Mouse (Mus musculus) CH12.LX (cell line): Measurements from ENCODE around the gene Olfr218. TPM values are rescaled to one million over a fixed set of nuclear protein-coding genes. Genes with fewer than 3 reads are reported as not detected.

Experiments used
- DNase-seq: peaks from one replicate; pipeline ENCODE4 v3.0.0-alpha.2; 2013; ENCODE audit errors: extremely low read depth
- H3K27ac ChIP-seq: 2 replicates; pipeline ENCODE4 v1.5.1; 2012; ENCODE audit warnings: low read depth, mild to moderate bottlenecking, control low read depth, moderate library complexity; ENCODE audit not compliant: insufficient read depth
- H3K27me3 ChIP-seq: replicated peaks from 2 replicates; pipeline ENCODE3; 2012; ENCODE audit warnings: inconsistent platforms
- H3K36me3 ChIP-seq, 2 experiments: replicated peaks in 1 of 2; 2 replicates each; pipeline versions ENCODE3 to v1.6.1; 2012; ENCODE audit warnings: inconsistent platforms in 1 of 2, low read length in 1 of 2, mild to moderate bottlenecking in 1 of 2, mixed read lengths in 1 of 2, moderate library complexity in 1 of 2; ENCODE audit not compliant: control insufficient read depth in 1 of 2, insufficient read depth in 1 of 2
- H3K4me1 ChIP-seq, 2 experiments: 2 replicates each; pipeline ENCODE4 v1.6.1; 2012; ENCODE audit warnings: inconsistent platforms in 1 of 2, moderate library complexity in 1 of 2; ENCODE audit not compliant: insufficient read depth in 2 of 2, control insufficient read depth in 1 of 2
- H3K4me2 ChIP-seq: 2 replicates; pipeline ENCODE4 v1.6.1; 2012; ENCODE audit warnings: low read depth, mild to moderate bottlenecking, control low read depth; ENCODE audit not compliant: poor library complexity, insufficient read depth, severe bottlenecking
- H3K4me3 ChIP-seq, 3 experiments: fragments of 150-350 bp in 1 of 3; sonication (generic) in 1 of 3; replicated peaks in 1 of 3; 2 replicates each; pipeline versions ENCODE3 to v1.5.1; 2011 to 2012; ENCODE audit warnings: low read depth in 2 of 3, low read length in 2 of 3, mild to moderate bottlenecking in 2 of 3, moderate library complexity in 2 of 3, control low read depth in 1 of 3, improper control_type of control experiment in 1 of 3, inconsistent platforms in 1 of 3, mixed read lengths in 1 of 3; ENCODE audit not compliant: poor library complexity in 1 of 3
- H3K79me2 ChIP-seq: replicated peaks from 2 replicates; pipeline ENCODE4 v1.6.1; 2012; ENCODE audit warnings: mild to moderate bottlenecking, moderate library complexity; ENCODE audit not compliant: control insufficient read depth, poor library complexity, insufficient read depth, severe bottlenecking; ENCODE audit errors: extremely low read depth
- H3K9ac ChIP-seq: 2 replicates; pipeline ENCODE4 v1.6.1; 2012; ENCODE audit warnings: low read depth, mild to moderate bottlenecking, control low read depth, moderate library complexity; ENCODE audit not compliant: insufficient read depth
- H3K9me3 ChIP-seq: replicated peaks from 2 replicates; pipeline ENCODE3; 2012; ENCODE audit warnings: low read length, inconsistent platforms, mixed read lengths
- CHD2 ChIP-seq: IDR thresholded peaks from 2 replicates; pipeline ENCODE4 v1.6.1; 2011; ENCODE audit warnings: low read length, improper control_type of control experiment
- CTCF ChIP-seq, 2 experiments: IDR thresholded peaks in 1 of 2; conservative IDR thresholded peaks in 1 of 2; 2 replicates each; pipeline ENCODE4 v1.5.1; 2011 to 2012; ENCODE audit warnings: low read depth in 2 of 2, low read length in 2 of 2, improper control_type of control experiment in 1 of 2, inconsistent platforms in 1 of 2, mild to moderate bottlenecking in 1 of 2, moderate library complexity in 1 of 2
- E2F4 ChIP-seq: IDR thresholded peaks from 2 replicates; pipeline ENCODE4 v1.6.1; 2011; ENCODE audit warnings: low read depth, low read length, improper control_type of control experiment; ENCODE audit not compliant: insufficient replicate concordance
- EP300 ChIP-seq: IDR thresholded peaks from 2 replicates; pipeline ENCODE4 v1.6.1; 2011; ENCODE audit warnings: low read length, improper control_type of control experiment
- GABPA ChIP-seq: IDR thresholded peaks from 2 replicates; pipeline ENCODE4 v1.6.1; 2012; ENCODE audit warnings: low read depth, low read length, improper control_type of control experiment, inconsistent platforms; ENCODE audit not compliant: insufficient replicate concordance
- HCFC1 ChIP-seq: IDR thresholded peaks from 2 replicates; pipeline ENCODE4 v1.6.1; 2012; ENCODE audit warnings: low read depth, mild to moderate bottlenecking, inconsistent platforms, low read length, improper control_type of control experiment
- IRF4 ChIP-seq: IDR thresholded peaks from 2 replicates; pipeline ENCODE4 v1.6.1; 2014; ENCODE audit warnings: low read depth, mild to moderate bottlenecking, inconsistent platforms, low read length, improper control_type of control experiment
- JUND ChIP-seq: conservative IDR thresholded peaks from 2 replicates; pipeline ENCODE4 v1.6.1; 2011; ENCODE audit warnings: low read depth, low read length, improper control_type of control experiment
- MAFK ChIP-seq: IDR thresholded peaks from 2 replicates; pipeline ENCODE4 v1.6.1; 2011; ENCODE audit warnings: low read length, improper control_type of control experiment; ENCODE audit not compliant: insufficient replicate concordance
- MAX ChIP-seq: IDR thresholded peaks from 2 replicates; pipeline ENCODE4 v1.6.1; 2011; ENCODE audit warnings: low read length, improper control_type of control experiment
- MAZ ChIP-seq: IDR thresholded peaks from 2 replicates; pipeline ENCODE4 v1.6.1; 2012; ENCODE audit warnings: low read depth, mild to moderate bottlenecking, inconsistent platforms, low read length, improper control_type of control experiment, moderate library complexity
- MEF2A ChIP-seq: IDR thresholded peaks from 2 replicates; pipeline ENCODE4 v1.6.1; 2014; ENCODE audit warnings: low read depth, mild to moderate bottlenecking, inconsistent platforms, low read length, improper control_type of control experiment, borderline replicate concordance
- MXI1 ChIP-seq: IDR thresholded peaks from 2 replicates; pipeline ENCODE4 v1.6.1; 2011; ENCODE audit warnings: mild to moderate bottlenecking, low read depth, low read length, improper control_type of control experiment
- MYC ChIP-seq: IDR thresholded peaks from 2 replicates; pipeline ENCODE4 v1.6.1; 2011; ENCODE audit warnings: low read depth, mild to moderate bottlenecking, improper control_type of control experiment, low read length
- NELFE ChIP-seq: IDR thresholded peaks from 2 replicates; pipeline ENCODE4 v1.6.1; 2011; ENCODE audit warnings: low read depth, low read length, improper control_type of control experiment
- PAX5 ChIP-seq: IDR thresholded peaks from 2 replicates; pipeline ENCODE4 v1.6.1; 2012; ENCODE audit warnings: low read length, inconsistent platforms, mixed read lengths
- POLR2A ChIP-seq: IDR thresholded peaks from 2 replicates; pipeline ENCODE4 v1.6.1; 2011; ENCODE audit warnings: low read depth, mild to moderate bottlenecking, improper control_type of control experiment, low read length
- POLR2AphosphoS2 ChIP-seq: IDR thresholded peaks from 2 replicates; pipeline ENCODE4 v1.6.1; 2011; ENCODE audit warnings: low read depth, low read length, improper control_type of control experiment
- SMC3 ChIP-seq: IDR thresholded peaks from 2 replicates; pipeline ENCODE4 v1.6.1; 2011; ENCODE audit warnings: low read depth, low read length, improper control_type of control experiment
- TBP ChIP-seq: conservative IDR thresholded peaks from 2 replicates; pipeline ENCODE4 v1.6.1; 2011; ENCODE audit warnings: low read depth, low read length, improper control_type of control experiment
- TCF12 ChIP-seq: IDR thresholded peaks from 2 replicates; pipeline ENCODE4 v1.6.1; 2014; ENCODE audit warnings: low read depth, mild to moderate bottlenecking, inconsistent platforms, low read length, improper control_type of control experiment
- USF1 ChIP-seq: IDR thresholded peaks from 2 replicates; pipeline ENCODE4 v1.6.1; 2014; ENCODE audit warnings: low read depth, mild to moderate bottlenecking, inconsistent platforms, low read length, improper control_type of control experiment
- USF2 ChIP-seq: conservative IDR thresholded peaks from 2 replicates; pipeline ENCODE4 v1.6.1; 2011; ENCODE audit warnings: low read depth, low read length, improper control_type of control experiment
- ZMIZ1 ChIP-seq: IDR thresholded peaks from 2 replicates; pipeline ENCODE4 v1.6.1; 2012; ENCODE audit warnings: low read depth, mild to moderate bottlenecking, inconsistent platforms, low read length, improper control_type of control experiment
- ZNF384 ChIP-seq: IDR thresholded peaks from 2 replicates; pipeline ENCODE4 v1.6.1; 2012; ENCODE audit warnings: low read depth, low read length, improper control_type of control experiment, inconsistent platforms
- dilution Hi-C: fragments of 300-500 bp; cut with MboI; formaldehyde crosslinking; loops from 2 replicates; pipeline ENCODE4 v1.14.3; 2020; ENCODE audit warnings: low sequenced_read_pairs; ENCODE audit not compliant: extremely low pct_unique_long_range_greater_than_20kb, extremely low pct_ligation_motif_present
- in situ Hi-C: fragments of 300-500 bp; cut with MboI; formaldehyde crosslinking; loops from 3 replicates; pipeline ENCODE4 v1.14.3; 2019; ENCODE audit warnings: low sequenced_read_pairs, low pct_ligation_motif_present, low pct_unique_long_range_greater_than_20kb, mixed read lengths
- polyA plus RNA-seq: library from polyadenylated mRNA; unstranded; fragments of >175 nt; gene quantifications from 2 replicates; pipeline ENCODE4 v1.2.1, GENCODE M21; 2012; ENCODE audit warnings: low read depth; ENCODE audit not compliant: insufficient read length
- total RNA-seq, 2 experiments: library from RNA; depleted of rRNA; stranded (reverse); fragments of 300-350 nt in 1 of 2; fragments of >200 nt in 1 of 2; gene quantifications; 2 replicates each; pipeline ENCODE4 v1.2.3; 2012 to 2014

The Olfr218 gene
- total RNA-seq (2012; rRNA removed): not detected in 2 replicates
- not detected in 2 replicates for total RNA-seq (2014; rRNA removed)
- not detected in 2 replicates for polyA plus RNA-seq

DNA sequence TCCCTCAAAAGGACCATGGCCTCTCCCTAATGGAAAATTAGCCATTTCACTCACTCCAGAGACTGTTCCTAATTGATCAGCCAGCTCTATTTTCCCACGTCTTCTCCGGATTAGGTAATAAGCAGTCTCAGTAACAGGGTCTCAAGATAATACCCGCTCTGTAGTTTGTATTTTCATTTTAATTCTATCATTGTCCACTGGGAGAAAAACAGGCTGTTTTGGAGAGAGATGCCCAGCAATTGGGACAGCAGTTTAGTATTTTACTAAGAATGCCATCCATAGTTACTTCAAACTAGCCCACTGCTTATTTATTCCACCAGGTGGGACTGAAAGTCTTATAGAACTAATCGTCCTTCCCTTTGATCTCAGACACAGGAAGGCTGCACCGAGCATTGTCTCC lies at the start of gene Olfr218:
Gene Olfr218 (plus strand): TSS at position 301 of the 400 bp plus-strand sequence.
- DNase-seq: no peak
- no peak within 1 kb of the TSS for H3K27ac ChIP-seq
- H3K9ac ChIP-seq: no peak within 1 kb of the TSS
- TF ChIP-seq TBP: no peak
- no peak for TF ChIP-seq PAX5
- no peak for TF ChIP-seq SMC3
- TF ChIP-seq MAZ: no peak
- TF ChIP-seq CHD2: no peak
- TF ChIP-seq EP300: no peak
- no peak for TF ChIP-seq ZNF384
- no peak for TF ChIP-seq POLR2AphosphoS2
- no peak for TF ChIP-seq NELFE
- TF ChIP-seq HCFC1: no peak
- no peak for TF ChIP-seq MYC
- TF ChIP-seq MAFK: no peak
- H3K36me3 ChIP-seq: no peaks in the 10 kb centered on the region
- no peak within 1 kb of the TSS for H3K4me3 ChIP-seq
- no peak within 1 kb of the TSS for H3K4me2 ChIP-seq
- no peaks in the 10 kb centered on the region for H3K4me1 ChIP-seq
- no peaks in the 10 kb centered on the region for H3K79me2 ChIP-seq
- H3K27me3 ChIP-seq: no peaks in the 10 kb centered on the region
- in situ Hi-C loops: no loop called here
- H3K9me3 ChIP-seq: no peaks in the 10 kb centered on the region
- dilution Hi-C loops: no loop called here

DNA sequence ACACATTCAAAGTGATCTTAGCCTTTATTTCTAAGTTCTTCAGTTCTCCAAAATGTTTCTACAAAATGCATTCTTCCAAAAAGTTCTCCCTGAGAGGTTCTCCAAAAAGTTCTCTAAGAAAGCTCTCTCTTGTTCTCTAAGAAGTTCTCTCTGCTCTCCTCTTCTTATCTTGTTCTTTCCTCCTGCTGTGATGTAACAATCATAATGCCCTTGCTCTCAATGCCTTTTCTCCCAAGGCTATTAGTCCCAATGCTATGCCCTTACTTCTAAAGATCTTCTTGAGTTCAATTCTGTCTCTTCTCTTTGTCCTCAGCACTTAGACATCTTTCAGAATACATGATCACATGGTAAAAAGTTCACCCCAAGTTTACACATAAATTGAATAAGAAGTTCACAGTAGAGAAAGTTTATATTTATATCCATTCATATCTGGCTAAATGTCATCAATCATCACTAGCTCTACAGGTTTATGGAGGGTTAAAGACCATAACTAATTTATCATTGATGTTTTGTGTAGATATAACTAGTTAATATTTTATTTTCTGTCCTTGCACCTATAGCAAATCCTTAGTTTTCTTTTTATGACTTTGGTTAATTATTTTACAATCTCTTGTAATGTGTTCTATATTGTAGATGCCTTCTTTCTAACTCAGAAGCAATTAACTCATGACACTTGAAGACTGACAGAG lies 23.3 kb upstream of the Olfr218 start:
- no peaks in the 10 kb centered on the region for H3K79me2 ChIP-seq
- dilution Hi-C loops: no loop called here
- H3K4me3 ChIP-seq: no peak overlapping the region
- no peak overlapping the region for H3K9ac ChIP-seq
- DNase-seq: no peak
- no peaks in the 10 kb centered on the region for H3K36me3 ChIP-seq
- H3K9me3 ChIP-seq: no peaks in the 10 kb centered on the region
- H3K27me3 ChIP-seq: no peaks in the 10 kb centered on the region
- H3K27ac ChIP-seq: no peak overlapping the region
- in situ Hi-C loops: no loop called here
- TF ChIP-seq POLR2AphosphoS2 (no peak), MXI1 (no peak), NELFE (no peak), MEF2A (no peak), GABPA (no peak), ZMIZ1 (no peak), USF1 (no peak), EP300 (no peak), TBP (no peak), IRF4 (no peak), USF2 (no peak), PAX5 (no peak), JUND (no peak), MAZ (no peak), POLR2A (no peak), MYC (no peak), TCF12 (no peak), MAX (no peak), E2F4 (no peak), CTCF (conservative IDR thresholded peaks at IDR 0.05 in 1 of 2, IDR thresholded peaks at IDR 0.05 in 1 of 2; ENCODE audit: low read depth in 2 of 2, low read length in 2 of 2) (no peak)
- H3K4me2 ChIP-seq: no peak overlapping the region
- no peaks in the 10 kb centered on the region for H3K4me1 ChIP-seq
